Mouse (Mus musculus) stomach, postnatal 0 days (tissue): ENCODE measurements at regions not wholly inside any gene's neighbourhood (a gene's known extent, or its start where the extent isn't known, plus 50 kb on each side); places are given as distances from the start of the nearest gene placed in this dataset.

ENCODE experiments used
- CTCF ChIP-seq: IDR thresholded peaks from 2 replicates; pipeline ENCODE4 v1.5.1; 2016; ENCODE audit warnings: antibody characterized with exemption, low read depth, mild to moderate bottlenecking, moderate library complexity
- EP300 ChIP-seq: optimal IDR thresholded peaks from 2 replicates; pipeline ENCODE3; 2016; ENCODE audit warnings: antibody characterized with exemption

GRCm38 (mm10) chr15:67888548-67888947, 1387.8 kb upstream of the Lrrc6 start:
- TF ChIP-seq EP300, result no peak
- TF ChIP-seq CTCF, result no peak
